Mouse (Mus musculus) mature B cell (primary cell): ENCODE results near the gene Klk1b1.
"Not testable (repeated sequence)": the region's sequence is repeated elsewhere in the genome, so short reads cannot be mapped to it uniquely, and the experiment has no call there.

Experiments used
- in situ Hi-C: fragments of 300-500 bp; cut with MboI; formaldehyde crosslinking; loops from 2 replicates; pipeline ENCODE4 v1.14.3; 2019

Klk1b1 gene

GRCm38 (mm10) chr7:43966451-43966850, at the start of gene Klk1b1:
TSS of gene Klk1b1 (plus strand) at chr7:43966751.
- in situ Hi-C loops, result no loop called here

GRCm38 (mm10) chr7:43918426-43918825, 48.1 kb upstream of the Klk1b1 start:
- in situ Hi-C loops, result no loop called here

DNA sequence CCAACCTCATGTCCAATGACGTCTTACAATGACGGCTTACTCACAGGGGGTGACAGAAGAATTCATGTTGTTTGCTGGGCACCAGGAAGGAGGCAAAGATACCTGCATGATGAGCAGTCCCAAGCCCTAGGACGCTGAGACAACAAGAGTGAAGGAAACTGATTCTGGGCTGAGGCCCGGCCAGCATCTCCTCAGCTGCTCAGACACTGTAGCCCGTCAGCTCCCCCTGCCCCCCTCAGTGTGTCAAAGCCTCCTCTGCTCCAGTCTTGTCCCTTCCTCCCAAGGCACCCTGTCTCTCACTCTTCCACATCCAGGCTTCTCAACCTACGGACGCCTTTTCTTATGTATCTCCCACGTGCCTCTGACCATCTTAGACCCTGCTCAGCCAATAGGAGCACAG, 47.7 kb upstream of the Klk1b1 start:
- in situ Hi-C loops, result no loop called here

DNA sequence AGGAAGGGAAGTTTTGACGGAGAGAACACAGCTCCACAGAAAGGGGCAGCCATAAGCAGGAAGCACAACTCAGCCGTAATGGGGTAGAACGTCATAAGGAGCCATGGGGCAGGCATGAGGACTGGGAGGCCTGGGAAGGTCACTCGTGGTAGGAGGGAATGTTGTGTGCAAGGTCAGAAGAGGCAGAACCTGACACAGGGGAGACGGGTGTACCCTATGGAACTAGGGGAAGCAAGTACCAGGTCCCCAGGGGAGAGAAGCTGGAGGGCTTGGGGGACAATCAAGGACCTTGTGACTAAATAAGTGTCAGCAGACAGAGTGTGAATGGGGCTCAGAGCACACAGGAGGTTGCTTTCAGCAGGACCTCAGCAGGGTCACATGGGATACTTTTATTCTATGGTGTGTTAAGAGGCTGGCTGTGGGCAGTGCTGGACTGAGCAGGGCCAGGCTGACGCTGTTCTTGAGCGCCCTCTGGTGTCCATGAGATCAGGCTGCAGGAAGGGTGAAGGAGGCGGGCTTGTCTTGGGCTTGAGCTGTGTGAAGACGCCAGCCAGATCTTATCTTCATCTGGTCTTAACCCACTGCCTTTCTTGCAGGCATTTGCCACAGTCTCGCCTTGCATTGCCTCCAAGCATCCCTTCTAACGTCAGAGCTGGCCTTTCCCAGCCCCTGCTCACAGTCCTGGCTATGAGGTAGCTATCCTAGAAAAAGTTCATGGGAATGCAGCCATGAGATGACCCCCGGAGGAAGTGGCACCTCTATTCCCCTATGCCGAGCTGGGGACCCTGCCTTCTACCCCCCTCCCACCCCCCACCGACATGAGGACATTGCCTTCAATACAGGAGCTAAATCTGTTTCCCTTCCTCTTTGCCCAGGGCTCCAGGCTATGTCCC, 46.7 kb upstream of the Klk1b1 start:
- in situ Hi-C loops, result no loop called here

- in situ Hi-C loops, result no loop called here
Observed at GRCm38 (mm10) chr7:43920582-43920981, 46.0 kb upstream of the Klk1b1 start.

GRCm38 (mm10) chr7:43921087-43921486, 45.5 kb upstream of the Klk1b1 start:
- in situ Hi-C loops, result no loop called here

GRCm38 (mm10) chr7:43921941-43922340, 44.6 kb upstream of the Klk1b1 start:
- in situ Hi-C loops, result no loop called here

- in situ Hi-C loops, result loop anchor here (25.0 kb wide), 1 partner anchor 411 kb away; no protein-coding TSS in a partner anchor
Observed at GRCm38 (mm10) chr7:43925985-43926384, 40.6 kb upstream of the Klk1b1 start.

DNA sequence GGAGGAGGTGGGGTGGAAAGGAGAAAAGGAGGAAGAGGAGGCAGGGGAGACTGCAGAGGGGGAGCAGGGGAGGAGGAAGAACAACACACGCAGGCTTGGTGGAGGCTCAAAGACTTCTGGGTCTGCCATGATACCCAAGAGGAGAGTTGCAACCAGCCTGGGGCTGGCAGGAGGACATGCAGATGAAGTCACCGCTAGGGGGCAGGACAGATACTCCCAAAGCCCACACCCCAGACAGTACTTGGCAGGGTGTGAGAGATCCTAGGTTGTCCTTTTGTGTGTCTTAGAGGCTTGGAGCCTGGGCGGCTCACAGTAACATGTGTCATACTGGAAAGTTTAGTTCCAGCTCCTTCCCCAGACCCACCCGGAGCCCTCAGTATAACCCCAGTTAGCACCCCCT, 38.0 kb upstream of the Klk1b1 start:
- in situ Hi-C loops, result loop anchor here (25.0 kb wide), 1 partner anchor 409 kb away; no protein-coding TSS in a partner anchor

GRCm38 (mm10) chr7:43932337-43932736, 34.2 kb upstream of the Klk1b1 start:
- in situ Hi-C loops, result loop anchor here (25.0 kb wide), 1 partner anchor 405 kb away; no protein-coding TSS in a partner anchor

GRCm38 (mm10) chr7:43933440-43933839, 33.1 kb upstream of the Klk1b1 start, which contains the start of gene Klk15:
TSS of gene Klk15 (plus strand) at chr7:43933740.
- in situ Hi-C loops, result loop anchor here (25.0 kb wide), 1 partner anchor 404 kb away; no protein-coding TSS in a partner anchor

GRCm38 (mm10) chr7:43934747-43935146, 31.8 kb upstream of the Klk1b1 start:
- in situ Hi-C loops, result loop anchor here (25.0 kb wide), 1 partner anchor 403 kb away; no protein-coding TSS in a partner anchor

GRCm38 (mm10) chr7:43936551-43936950, 30.0 kb upstream of the Klk1b1 start:
- in situ Hi-C loops, result loop anchor here (25.0 kb wide), 1 partner anchor 401 kb away; no protein-coding TSS in a partner anchor

GRCm38 (mm10) chr7:43942293-43942692, 24.3 kb upstream of the Klk1b1 start:
- in situ Hi-C loops, result loop anchor here (25.0 kb wide), 1 partner anchor 395 kb away; no protein-coding TSS in a partner anchor

DNA sequence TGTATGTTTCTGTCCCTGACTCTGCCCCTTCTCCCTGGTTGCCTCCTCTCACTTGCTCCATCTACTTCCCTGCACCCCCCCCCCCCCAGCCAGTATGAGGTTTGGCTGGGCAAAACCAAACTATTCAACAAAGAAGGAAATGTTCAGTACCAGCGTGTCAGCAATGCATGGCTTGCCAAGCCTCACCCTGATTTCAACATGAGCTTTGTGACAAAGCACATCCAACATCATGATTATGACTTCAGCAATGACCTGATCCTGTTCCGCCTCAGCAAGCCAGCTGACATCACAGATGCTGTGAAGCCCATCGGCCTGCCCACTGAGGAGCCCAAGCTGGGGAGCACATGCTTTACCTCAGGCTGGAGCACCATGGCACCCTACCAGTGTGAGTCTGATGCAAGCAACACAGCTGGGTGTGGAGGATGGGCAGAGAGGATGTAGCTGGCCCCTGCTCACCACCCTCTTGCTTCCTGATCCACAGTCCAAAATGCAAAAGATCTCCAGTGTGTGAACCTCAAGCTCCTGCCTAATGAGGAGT, 21.8 kb upstream of the Klk1b1 start:
- in situ Hi-C loops, result loop anchor here (25.0 kb wide), 1 partner anchor 393 kb away; no protein-coding TSS in a partner anchor

DNA sequence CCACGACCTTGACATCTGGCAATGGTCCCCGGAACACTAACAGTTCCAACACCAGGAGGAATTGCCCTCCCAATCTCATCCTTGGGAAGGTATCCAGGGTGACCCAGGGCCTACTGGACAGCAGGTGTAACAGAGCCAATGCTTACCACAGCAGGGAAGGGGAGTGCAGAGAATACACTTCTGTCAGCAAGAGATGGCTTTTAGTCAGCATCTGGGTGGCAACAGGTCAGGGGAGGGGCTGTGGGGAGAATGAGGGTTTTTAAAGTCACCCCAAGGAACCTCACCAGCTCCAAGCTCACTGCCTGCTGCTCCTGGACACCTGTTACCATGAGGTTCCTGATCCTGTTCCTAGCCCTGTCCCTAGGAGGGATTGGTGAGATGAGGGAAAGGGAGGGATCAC, 16.2 kb upstream of the Klk1b1 start, which contains the start of gene Klk1b8:
TSS of gene Klk1b8 (plus strand) at position 301 of the 400 bp plus-strand sequence.
- in situ Hi-C loops, result no loop called here

DNA sequence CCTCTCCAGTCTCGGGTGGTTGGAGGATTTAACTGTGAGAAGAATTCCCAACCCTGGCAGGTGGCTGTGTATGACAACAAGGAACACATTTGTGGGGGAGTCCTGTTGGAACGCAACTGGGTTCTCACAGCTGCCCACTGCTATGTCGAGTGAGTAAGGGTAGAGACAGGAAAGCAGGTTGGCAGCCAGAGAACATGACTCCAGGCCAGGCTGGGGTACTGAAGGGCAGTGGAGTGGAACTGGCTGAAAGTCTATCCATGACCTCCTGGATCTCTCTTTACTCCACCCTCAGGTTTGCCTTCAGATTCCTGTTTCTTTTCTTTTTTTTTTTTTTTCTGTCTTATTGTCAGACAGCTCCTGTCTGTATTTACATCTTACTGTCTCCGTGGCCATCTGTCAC, 13.8 kb upstream of the Klk1b1 start:
- in situ Hi-C loops, result no loop called here

GRCm38 (mm10) chr7:43967058-43967457, 507 bp downstream of the Klk1b1 start:
- in situ Hi-C loops, result no loop called here

DNA sequence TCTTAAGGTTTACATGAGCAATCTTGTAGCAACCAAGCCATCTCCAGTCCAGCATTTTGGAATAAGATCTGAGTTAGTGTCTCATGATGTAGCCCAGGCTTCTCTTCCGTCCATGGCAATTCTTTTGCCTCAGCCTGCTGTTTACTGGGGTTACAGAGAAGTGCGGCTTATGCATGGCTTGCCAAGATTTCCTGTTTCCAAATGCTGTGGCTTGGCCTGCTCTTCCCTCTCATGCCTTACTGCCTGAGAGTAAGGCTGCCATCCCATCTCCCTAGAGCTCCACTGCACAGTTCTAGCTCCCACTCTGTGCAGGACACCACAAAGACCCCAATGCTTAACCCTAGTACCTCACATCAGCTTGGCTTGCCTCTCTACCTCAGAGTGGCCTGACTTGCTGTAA, 1.1 kb downstream of the Klk1b1 start:
- in situ Hi-C loops, result no loop called here

DNA sequence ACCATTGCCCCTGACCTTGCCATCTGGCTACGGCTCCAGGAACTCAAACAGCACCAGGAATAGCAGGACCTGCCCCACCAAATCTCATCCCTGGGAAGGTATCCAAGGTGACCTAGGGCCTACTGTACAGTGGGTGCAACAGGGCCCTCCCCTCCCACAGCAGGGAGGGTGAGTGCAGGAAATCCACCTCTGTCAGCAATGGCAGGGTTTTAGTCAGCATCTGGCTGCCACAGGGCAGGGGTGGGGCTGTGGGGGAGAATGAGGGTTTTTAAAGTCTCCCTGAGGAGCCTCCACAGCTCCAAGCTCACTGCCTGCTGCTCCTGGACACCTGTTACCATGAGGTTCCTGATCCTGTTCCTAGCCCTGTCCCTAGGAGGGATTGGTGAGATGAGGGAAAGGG, 9.2 kb downstream of the Klk1b1 start, which contains the start of gene Klk1b9:
TSS of gene Klk1b9 (plus strand) at position 301 of the 400 bp plus-strand sequence.
- in situ Hi-C loops, result not testable (repeated sequence)

- in situ Hi-C loops, result no loop called here
Observed at GRCm38 (mm10) chr7:43985657-43986056, 19.1 kb downstream of the Klk1b1 start.

GRCm38 (mm10) chr7:43994821-43995220, 28.3 kb downstream of the Klk1b1 start:
- in situ Hi-C loops, result not testable (repeated sequence)
